Mouse (Mus musculus) kidney, postnatal 0 days (tissue): ENCODE measurements around the gene Gm2956. TPM values are rescaled to one million over a fixed set of nuclear protein-coding genes. Genes with fewer than 3 reads are reported as not detected.
A peak's percentile ranks its signal among the peaks of the same experiment; 100 is the strongest.
"Not testable (repeated sequence)": the region's sequence is repeated elsewhere in the genome, so short reads cannot be mapped to it uniquely, and the experiment has no call there.

Experiments
- ATAC-seq: fragments of 200-750 bp; cut with Nextera tagmentation; replicated peaks from 2 replicates; pipeline ENCODE4 v1.8.0; 2017; ENCODE audit warnings: low read depth, moderate number of reproducible peaks, moderate TSS enrichment, moderate library complexity; ENCODE audit not compliant: low FRiP score
- DNase-seq: peaks from one replicate; pipeline ENCODE4 v3.0.0-alpha.2; 2016; ENCODE audit warnings: low spot score
- H3K27ac ChIP-seq: fragments of 300-500 bp; sonication (generic); 2 replicates; pipeline ENCODE4 v1.5.1; 2014; ENCODE audit warnings: mild to moderate bottlenecking
- H3K27me3 ChIP-seq: fragments of 300-500 bp; sonication (generic); 2 replicates; pipeline ENCODE4 v1.6.1; 2014; ENCODE audit warnings: low read length, mixed read lengths; ENCODE audit not compliant: insufficient read depth
- H3K36me3 ChIP-seq: fragments of 300-500 bp; sonication (generic); 2 replicates; pipeline ENCODE4 v1.6.1; 2014; ENCODE audit warnings: low read length, mixed read lengths; ENCODE audit not compliant: insufficient read depth
- H3K4me1 ChIP-seq: fragments of 300-500 bp; sonication (generic); replicated peaks from 2 replicates; pipeline ENCODE4 v1.6.1; 2014; ENCODE audit warnings: antibody characterized with exemption, low read length, mixed read lengths; ENCODE audit not compliant: insufficient read depth
- H3K4me2 ChIP-seq: fragments of 300-500 bp; sonication (generic); 2 replicates; pipeline ENCODE4 v1.6.1; 2014; ENCODE audit warnings: mild to moderate bottlenecking, low read length, moderate library complexity, mixed read lengths
- H3K4me3 ChIP-seq: fragments of 300-500 bp; sonication (generic); replicated peaks from 2 replicates; pipeline ENCODE4 v1.5.1; 2014; ENCODE audit warnings: low read depth, low read length
- H3K9ac ChIP-seq: fragments of 300-500 bp; sonication (generic); 2 replicates; pipeline ENCODE4 v1.6.1; 2014; ENCODE audit warnings: low read depth, low read length
- H3K9me3 ChIP-seq: fragments of 300-500 bp; sonication (generic); replicated peaks from 2 replicates; pipeline ENCODE4 v1.6.1; 2016; ENCODE audit warnings: low read length, inconsistent platforms, mixed read lengths
- CTCF ChIP-seq: IDR thresholded peaks from 2 replicates; pipeline ENCODE4 v1.5.1; 2016; ENCODE audit warnings: antibody characterized with exemption, low read depth, mild to moderate bottlenecking, moderate library complexity
- WGBS: fragments of 180-500 bp; shearing (Covaris S2); extraction: QIAGEN DNeasy Blood & Tissue Kit; methylation state at CpG from one replicate; pipeline ENCODE4 v1.1.7; 2014; 5-methylcytosine and 5-hydroxymethylcytosine counted together
- polyA plus RNA-seq: library from polyadenylated mRNA; unstranded; fragments of >200 nt; fragmentation: Nextera tagmentation; extraction: Ambion mirVana; gene quantifications from 2 replicates; pipeline ENCODE4 v1.2.1, GENCODE M21; 2015

Gm2956 gene
- not detected in 2 replicates for polyA plus RNA-seq

GRCm38 (mm10) chr14:3332087-3332677, at the start of gene Gm2956:
Gene Gm2956, plus strand, starts transcription at chr14:3332627.
- not testable (repeated sequence) for H3K4me1 ChIP-seq, H3K9me3 ChIP-seq, H3K27me3 ChIP-seq, H3K9ac ChIP-seq, ATAC-seq, H3K36me3 ChIP-seq, H3K4me3 ChIP-seq, DNase-seq, H3K27ac ChIP-seq
- peak within 1 kb of the TSS; percentile 44 for H3K4me2 ChIP-seq
- no CpG with 5 or more reads among the region's 37 CpGs for WGBS

DNA sequence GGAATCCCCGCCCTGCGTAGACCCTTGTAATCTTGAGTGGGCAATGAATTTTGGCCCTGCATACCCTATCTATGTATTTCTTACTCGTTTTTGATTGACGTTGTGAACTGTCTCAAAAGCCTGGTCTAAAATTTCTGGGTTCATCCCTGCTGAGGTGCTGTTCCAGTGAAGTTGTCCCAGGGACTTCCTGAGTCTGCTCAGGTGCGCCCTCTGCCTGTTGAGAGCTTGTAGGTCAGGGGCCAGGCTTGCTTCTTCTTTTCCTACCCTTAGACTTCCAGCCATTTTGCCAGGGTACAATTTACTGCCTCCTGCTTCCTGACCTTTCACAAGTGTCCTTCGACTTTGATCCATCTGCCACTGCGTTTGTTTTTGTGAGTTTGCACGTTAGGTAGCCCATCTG, 979 bp downstream of the Gm2956 start:
- DNase-seq, result peak; percentile 24
- not testable (repeated sequence) for H3K9me3 ChIP-seq, H3K4me2 ChIP-seq, ATAC-seq, H3K36me3 ChIP-seq, H3K9ac ChIP-seq, H3K4me3 ChIP-seq, H3K27ac ChIP-seq, H3K27me3 ChIP-seq, H3K4me1 ChIP-seq
- 0% methylated on average over 3 of the region's 8 CpGs for WGBS
- TF ChIP-seq CTCF, result peak; percentile 53

DNA sequence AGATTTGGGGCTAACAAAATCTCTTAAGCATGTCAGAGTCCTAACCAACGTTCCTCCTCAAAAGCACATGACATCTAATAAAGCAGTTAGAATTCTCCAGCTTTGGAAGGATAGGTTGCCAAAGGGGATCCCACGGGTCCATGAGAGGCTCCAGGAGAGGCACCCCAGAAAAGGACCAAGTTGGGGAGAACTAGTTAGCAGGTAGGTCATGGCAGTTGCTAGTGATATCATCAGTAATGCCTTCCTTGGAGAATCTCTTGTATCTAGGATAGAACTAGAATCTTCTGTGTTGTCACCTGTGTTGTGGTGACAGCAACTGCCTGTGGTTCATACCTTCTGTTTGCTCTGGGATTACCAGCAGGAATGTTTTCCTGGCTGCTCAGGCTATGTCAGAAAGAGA, 62.4 kb downstream of the Gm2956 start, which contains the start of gene Gm10413:
Gene Gm10413, plus strand, starts transcription at position 301 of the 400 bp plus-strand sequence.
- H3K9me3 ChIP-seq, H3K4me1 ChIP-seq, H3K4me3 ChIP-seq, H3K27me3 ChIP-seq, H3K27ac ChIP-seq, H3K4me2 ChIP-seq, DNase-seq, H3K9ac ChIP-seq, ATAC-seq, H3K36me3 ChIP-seq: not testable (repeated sequence)
- no CpG with 5 or more reads among the region's 2 CpGs for WGBS

Other genes with a start within 250 kb of the Gm2956 start
- not detected in 2 replicates for gene Gm10340, start 198.6 kb upstream of the Gm2956 start, polyA plus RNA-seq
- not detected in 2 replicates for gene Gm5795, start 144.4 kb upstream of the Gm2956 start, polyA plus RNA-seq
- gene D830030K20Rik, start 124.1 kb upstream of the Gm2956 start, polyA plus RNA-seq, result 3.1 and 3.5 TPM in 2 replicates
- gene Gm10413, start 62.5 kb downstream of the Gm2956 start, polyA plus RNA-seq, result not detected in 2 replicates
- gene Gm10409, start 80.0 kb downstream of the Gm2956 start, polyA plus RNA-seq, result 0.47 and 0.49 TPM in 2 replicates
- 0.09 TPM in 2 replicates for gene Gm3005, start 95.5 kb downstream of the Gm2956 start, polyA plus RNA-seq
- not detected in 2 replicates for gene Gm10408, start 116.8 kb downstream of the Gm2956 start, polyA plus RNA-seq